Mouse (Mus musculus) stomach, embryonic 16.5 days (tissue): Measurements from ENCODE around the gene Spata2l. TPM values are rescaled to one million over a fixed set of nuclear protein-coding genes. Genes with fewer than 3 reads are reported as not detected.

Experiments
- ATAC-seq: fragments of 200-750 bp; cut with Nextera tagmentation; 2 replicates; pipeline ENCODE4 v1.8.0; 2017; ENCODE audit warnings: moderate number of reproducible peaks, moderate TSS enrichment; ENCODE audit not compliant: insufficient read depth, low FRiP score
- H3K27ac ChIP-seq: fragments of 300-500 bp; sonication (generic); 2 replicates; pipeline ENCODE4 v1.5.1; 2014; ENCODE audit warnings: low read length
- H3K27me3 ChIP-seq: fragments of 300-500 bp; sonication (generic); 2 replicates; pipeline ENCODE4 v1.6.1; 2014; ENCODE audit warnings: low read length, control low read depth, mixed read lengths; ENCODE audit not compliant: control insufficient read depth, insufficient read depth
- H3K36me3 ChIP-seq: fragments of 300-500 bp; sonication (generic); 2 replicates; pipeline ENCODE4 v1.6.1; 2014; ENCODE audit warnings: low read length; ENCODE audit not compliant: control insufficient read depth, insufficient read depth
- H3K4me1 ChIP-seq: fragments of 300-500 bp; sonication (generic); 2 replicates; pipeline ENCODE4 v1.6.1; 2014; ENCODE audit warnings: low read length, control low read depth, mixed read lengths; ENCODE audit not compliant: control insufficient read depth, insufficient read depth
- H3K4me2 ChIP-seq: fragments of 300-500 bp; sonication (generic); 2 replicates; pipeline ENCODE4 v1.6.1; 2014; ENCODE audit warnings: low read depth, low read length, mixed read lengths
- H3K4me3 ChIP-seq: fragments of 300-500 bp; sonication (generic); replicated peaks from 2 replicates; pipeline ENCODE4 v1.5.1; 2014; ENCODE audit warnings: mild to moderate bottlenecking, low read length
- H3K9ac ChIP-seq: fragments of 300-500 bp; sonication (generic); 2 replicates; pipeline ENCODE4 v1.6.1; 2014; ENCODE audit warnings: low read length
- H3K9me3 ChIP-seq: fragments of 300-500 bp; sonication (generic); replicated peaks from 2 replicates; pipeline ENCODE4 v1.6.1; 2016; ENCODE audit warnings: low read length, control low read depth; ENCODE audit not compliant: control insufficient read depth
- WGBS: fragments of 180-500 bp; shearing (Covaris S2); extraction: QIAGEN DNeasy Blood & Tissue Kit; methylation state at CpG from one replicate; pipeline ENCODE4 v1.1.7; 2014; 5-methylcytosine and 5-hydroxymethylcytosine counted together
- polyA plus RNA-seq: library from polyadenylated mRNA; unstranded; fragments of >200 nt; fragmentation: Nextera tagmentation; extraction: Ambion mirVana; gene quantifications from 2 replicates; pipeline ENCODE4 v1.2.1, GENCODE M21; 2015

Gene Spata2l
- polyA plus RNA-seq, 1 experiment from 2014 or later: 5.1 TPM

DNA sequence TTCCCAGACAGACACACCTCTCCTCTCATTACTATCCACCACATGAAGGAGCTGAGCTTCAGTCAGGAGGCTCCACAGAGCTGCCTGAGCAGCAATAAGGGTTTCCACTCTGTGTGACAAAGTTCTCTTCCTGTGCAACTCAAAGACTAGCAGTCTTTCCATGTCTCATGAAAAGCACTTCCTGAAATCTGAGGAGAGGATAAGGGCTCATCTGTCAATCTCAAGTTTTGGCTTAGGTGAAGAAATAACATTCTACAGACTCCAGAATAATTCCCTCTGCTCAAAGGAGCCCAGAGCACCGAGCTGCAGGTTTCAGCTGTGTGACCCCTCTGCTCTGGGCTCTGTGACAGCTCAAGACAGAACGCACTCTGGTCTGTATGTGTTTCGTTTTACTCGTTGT lies 16.9 kb upstream of the Spata2l start:
- 50% methylated on average over 4 of the region's 4 CpGs for WGBS
- peak overlapping the region; percentile 71 for H3K4me2 ChIP-seq
- H3K36me3 ChIP-seq: peaks cover 14% of the 10 kb centered on the region; the same call in 1 of the 2 replicates
- ATAC-seq: no peak
- H3K9me3 ChIP-seq: no peaks in the 10 kb centered on the region
- H3K4me3 ChIP-seq: peak overlapping the region; percentile 99
- peaks cover 20% of the 10 kb centered on the region for H3K4me1 ChIP-seq
- H3K27ac ChIP-seq: peak overlapping the region; percentile 29; the same call in 1 of the 2 replicates
- no peaks in the 10 kb centered on the region for H3K27me3 ChIP-seq
- H3K9ac ChIP-seq: peak overlapping the region; percentile 99

DNA sequence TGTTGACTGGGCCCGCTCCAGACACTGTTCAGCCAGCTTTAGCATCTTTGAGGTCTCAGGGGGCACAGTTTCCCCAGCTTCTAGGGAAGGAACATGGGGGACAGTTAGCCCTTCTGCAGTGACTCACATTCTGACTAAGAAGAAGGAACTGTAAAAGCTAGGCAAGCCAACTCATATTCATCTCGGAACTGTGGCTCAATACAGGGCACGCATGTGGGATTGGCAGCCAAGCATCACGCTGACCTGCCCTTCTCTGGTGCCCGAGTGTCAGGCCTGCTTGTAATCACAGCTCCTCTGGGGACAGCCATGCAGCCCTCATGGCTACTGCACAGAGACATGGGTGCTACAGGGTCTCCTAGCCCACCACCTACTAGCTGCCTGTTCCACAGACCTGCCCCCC lies 14.9 kb upstream of the Spata2l start:
- Histone ChIP-seq H3K9me3 (no peaks in the 10 kb centered on the region), H3K9ac (no peak overlapping the region), H3K4me3 (no peak overlapping the region), H3K27me3 (no peaks in the 10 kb centered on the region), H3K4me1 (peaks cover 20% of the 10 kb centered on the region), H3K27ac (no peak overlapping the region), H3K4me2 (no peak overlapping the region), H3K36me3 (0 out of 2 replicates have a peak, but pooled peaks cover 17% of the 10 kb centered on the region)
- ATAC-seq: no peak
- WGBS: 96% methylated on average over 5 of the region's 5 CpGs

DNA sequence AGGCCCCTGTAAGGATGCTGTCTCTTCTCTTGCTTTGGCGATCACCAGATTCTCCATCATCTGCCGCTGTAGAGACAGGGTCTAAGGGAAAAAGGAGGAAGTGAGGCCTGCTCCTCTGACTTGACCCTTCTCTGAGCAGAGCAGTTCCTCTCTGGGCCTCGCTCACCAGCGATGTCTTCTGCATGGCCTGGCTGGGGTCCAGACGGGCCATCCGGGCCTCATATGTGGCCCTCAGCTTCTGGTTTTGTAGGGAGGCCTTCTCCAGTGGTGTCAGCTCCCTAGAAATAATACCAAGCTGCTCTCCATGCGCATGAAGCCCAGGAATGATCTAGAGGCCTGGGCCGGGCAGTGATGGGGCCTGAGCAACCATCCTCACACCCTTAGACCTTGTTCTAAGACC lies 12.6 kb upstream of the Spata2l start:
- Histone ChIP-seq H3K4me1 (peaks cover 11% of the 10 kb centered on the region), H3K4me2 (no peak overlapping the region), H3K36me3 (0 out of 2 replicates have a peak, but pooled peaks cover 17% of the 10 kb centered on the region), H3K9me3 (no peaks in the 10 kb centered on the region), H3K4me3 (no peak overlapping the region), H3K9ac (no peak overlapping the region), H3K27ac (no peak overlapping the region), H3K27me3 (no peaks in the 10 kb centered on the region)
- WGBS: 86% methylated on average over 8 of the region's 8 CpGs
- ATAC-seq: no peak

DNA sequence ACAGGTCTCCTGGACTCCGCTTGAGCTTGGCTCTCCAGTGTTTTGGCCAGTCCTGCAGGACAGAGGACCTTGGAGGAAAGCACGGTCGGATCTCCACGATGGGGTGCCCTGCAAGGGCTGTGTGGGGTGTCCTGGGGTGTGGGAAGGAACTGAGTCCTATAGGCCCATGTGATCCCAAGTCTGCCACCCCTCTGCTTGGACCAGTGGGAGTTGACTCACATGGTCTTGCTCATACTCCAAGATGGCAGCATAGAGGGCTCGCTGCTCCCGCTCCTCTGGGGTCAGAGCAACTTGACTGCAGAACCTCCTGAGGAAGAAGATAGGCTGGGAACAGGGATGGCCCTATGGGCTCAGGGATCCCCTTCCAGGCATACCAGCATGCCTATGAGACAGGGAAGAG lies 11.7 kb upstream of the Spata2l start:
- no peaks in the 10 kb centered on the region for H3K9me3 ChIP-seq
- H3K4me3 ChIP-seq: no peak overlapping the region
- H3K27ac ChIP-seq: no peak overlapping the region
- ATAC-seq: no peak
- H3K4me2 ChIP-seq: no peak overlapping the region
- H3K27me3 ChIP-seq: no peaks in the 10 kb centered on the region
- H3K4me1 ChIP-seq: peaks cover 5% of the 10 kb centered on the region
- H3K9ac ChIP-seq: no peak overlapping the region
- over 99% methylated on average over 6 of the region's 6 CpGs for WGBS
- 0 out of 2 replicates have a peak, but pooled peaks cover 17% of the 10 kb centered on the region for H3K36me3 ChIP-seq

DNA sequence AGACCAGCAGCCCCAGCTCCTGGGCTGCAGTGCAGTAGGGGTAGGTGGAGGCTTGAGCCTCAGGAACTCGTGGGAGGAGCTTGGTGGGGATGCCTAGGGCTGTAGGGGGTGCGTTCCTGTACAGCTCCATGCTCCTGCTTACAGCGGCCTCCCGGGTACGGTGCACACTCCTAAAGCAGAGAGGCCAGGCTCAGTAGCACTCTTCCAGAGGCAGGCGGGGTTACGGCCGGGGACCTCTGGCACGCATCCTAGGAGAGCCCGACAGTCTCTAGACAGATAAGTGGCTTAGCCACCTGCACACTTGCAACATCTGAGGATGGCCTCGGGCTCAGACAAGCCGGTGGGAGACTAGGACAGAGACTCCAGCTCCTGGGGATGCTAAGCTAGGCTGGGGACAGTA lies 9.5 kb upstream of the Spata2l start:
- 85% methylated on average over 12 of the region's 12 CpGs for whole genome bisulfite sequencing
- no peak overlapping the region for H3K9ac ChIP-seq
- H3K4me1 ChIP-seq: no peaks in the 10 kb centered on the region
- no peak overlapping the region for H3K4me2 ChIP-seq
- 0 out of 2 replicates have a peak, but pooled peaks cover 13% of the 10 kb centered on the region for H3K36me3 ChIP-seq
- H3K4me3 ChIP-seq: no peak overlapping the region
- no peak for ATAC-seq
- no peak overlapping the region for H3K27ac ChIP-seq
- no peaks in the 10 kb centered on the region for H3K27me3 ChIP-seq
- H3K9me3 ChIP-seq: no peaks in the 10 kb centered on the region

DNA sequence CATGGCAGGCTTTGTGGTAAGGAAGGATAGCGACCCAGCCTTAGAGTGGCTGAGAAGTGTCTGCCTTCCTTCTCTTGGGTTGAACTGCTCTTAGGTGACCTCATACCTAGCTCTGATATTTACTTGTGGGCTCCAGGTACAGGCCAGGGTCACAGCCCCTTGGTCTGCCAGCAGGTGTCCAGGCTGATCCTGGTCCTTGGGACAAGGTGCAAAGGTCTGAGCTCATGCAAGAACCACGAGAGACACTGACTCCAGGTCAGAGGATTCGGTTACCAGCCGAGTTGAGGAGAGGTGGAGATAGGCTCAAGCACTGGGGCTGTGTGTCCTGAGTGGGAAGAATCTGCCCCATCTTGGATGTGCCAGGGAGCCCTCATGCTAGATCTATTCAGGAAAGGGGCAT lies 8.3 kb upstream of the Spata2l start:
- 89% methylated on average over 4 of the region's 4 CpGs for WGBS
- no peak overlapping the region for H3K4me2 ChIP-seq
- H3K9ac ChIP-seq: no peak overlapping the region
- 0 out of 2 replicates have a peak, but pooled peaks cover 13% of the 10 kb centered on the region for H3K36me3 ChIP-seq
- H3K4me1 ChIP-seq: no peaks in the 10 kb centered on the region
- no peaks in the 10 kb centered on the region for H3K27me3 ChIP-seq
- no peaks in the 10 kb centered on the region for H3K9me3 ChIP-seq
- H3K4me3 ChIP-seq: no peak overlapping the region
- H3K27ac ChIP-seq: no peak overlapping the region
- ATAC-seq: no peak

DNA sequence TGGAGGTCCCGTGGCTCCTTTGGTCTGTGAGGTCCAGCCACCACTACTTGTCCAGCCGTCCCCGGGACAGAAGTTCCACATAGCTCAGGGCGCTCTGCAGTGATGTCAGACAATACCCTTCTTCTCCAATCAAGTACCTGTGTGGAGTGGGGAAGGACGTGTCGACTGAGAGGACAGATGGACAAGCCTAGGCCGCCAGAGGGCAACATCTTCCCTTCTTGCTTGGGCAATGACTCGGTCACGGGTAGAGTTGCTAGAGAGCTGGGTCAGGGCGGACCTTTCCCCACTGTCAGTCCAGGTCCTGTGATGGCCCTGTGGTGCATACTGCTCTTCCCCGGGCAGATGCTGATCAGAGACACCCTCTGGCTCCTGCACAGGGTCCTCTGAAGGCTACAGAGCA lies 7.0 kb upstream of the Spata2l start:
- ATAC-seq: no peak
- H3K27me3 ChIP-seq: no peaks in the 10 kb centered on the region
- no peaks in the 10 kb centered on the region for H3K9me3 ChIP-seq
- 64% methylated on average over 11 of the region's 11 CpGs for WGBS
- 0 out of 2 replicates have a peak, but pooled peaks cover 6% of the 10 kb centered on the region for H3K36me3 ChIP-seq
- no peak overlapping the region for H3K4me3 ChIP-seq
- H3K9ac ChIP-seq: no peak overlapping the region
- no peak overlapping the region for H3K27ac ChIP-seq
- H3K4me2 ChIP-seq: no peak overlapping the region
- H3K4me1 ChIP-seq: no peaks in the 10 kb centered on the region

DNA sequence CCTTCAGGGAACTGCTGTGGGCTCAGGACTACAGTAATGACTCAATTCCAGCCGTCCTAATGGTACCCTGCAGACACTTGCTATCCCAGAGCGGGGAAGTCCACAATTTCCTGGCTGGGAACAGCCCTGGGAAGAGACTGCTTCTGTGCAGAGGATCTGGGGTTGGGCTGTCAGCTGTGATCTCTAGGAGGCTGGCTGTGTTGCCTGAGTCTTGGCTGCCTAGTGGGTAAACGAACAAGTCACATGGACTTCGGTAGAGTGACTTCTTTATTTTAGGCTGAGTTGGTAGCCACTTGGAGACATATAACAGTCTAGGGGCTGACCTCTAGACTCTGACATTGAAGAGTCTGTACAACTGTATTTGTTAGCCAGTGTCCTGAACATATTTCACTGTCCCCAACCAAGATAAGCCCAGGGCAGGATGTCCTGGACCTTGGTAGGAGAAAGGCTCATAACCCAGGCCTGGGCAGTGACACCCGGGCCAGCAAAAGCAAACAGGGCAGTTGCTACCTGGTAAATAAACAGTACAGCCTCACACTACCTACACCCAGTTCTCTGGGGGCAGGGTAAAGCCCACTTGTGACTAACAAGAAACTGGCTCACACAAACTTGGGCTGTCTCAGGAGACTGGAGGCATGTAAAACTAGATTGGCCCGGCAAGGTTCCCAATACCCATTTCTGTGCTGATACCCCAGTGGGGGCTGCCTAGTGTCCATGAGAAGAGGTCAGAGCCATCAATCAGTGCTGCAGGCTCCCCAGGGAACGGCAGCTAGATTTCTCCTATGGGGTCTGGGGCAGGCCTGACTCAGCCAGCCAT lies 6.3 kb upstream of the Spata2l start:
- H3K27ac ChIP-seq: no peak overlapping the region
- H3K4me2 ChIP-seq: no peak overlapping the region
- H3K36me3 ChIP-seq: no peaks in the 10 kb centered on the region
- no peaks in the 10 kb centered on the region for H3K27me3 ChIP-seq
- no peak overlapping the region for H3K4me3 ChIP-seq
- H3K9ac ChIP-seq: no peak overlapping the region
- no peaks in the 10 kb centered on the region for H3K4me1 ChIP-seq
- H3K9me3 ChIP-seq: no peaks in the 10 kb centered on the region
- no peak for ATAC-seq
- WGBS: 83% methylated on average over 7 of the region's 7 CpGs

DNA sequence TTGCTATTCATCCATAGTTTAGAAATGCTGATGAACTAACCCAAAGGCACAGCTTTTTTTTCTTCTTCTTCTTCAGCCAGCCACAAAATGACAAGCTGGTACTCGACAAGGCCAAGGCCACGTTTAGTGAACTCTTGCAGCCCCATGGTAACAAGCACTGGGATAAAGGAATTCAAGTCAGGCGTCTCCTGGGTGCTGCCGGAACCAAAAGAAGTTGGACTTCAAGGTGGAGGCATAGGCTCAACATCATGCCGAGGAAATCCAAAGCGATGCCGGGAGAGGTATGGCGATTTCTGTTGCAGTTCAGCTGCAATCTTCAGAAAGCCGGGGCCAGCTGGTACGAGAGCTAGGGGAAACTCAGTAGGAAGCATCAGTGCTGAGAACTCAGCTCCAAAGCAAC lies 3.4 kb upstream of the Spata2l start:
- H3K27me3 ChIP-seq: peaks cover 4% of the 10 kb centered on the region; the same call in 1 of the 2 replicates
- no peaks in the 10 kb centered on the region for H3K9me3 ChIP-seq
- H3K4me3 ChIP-seq: no peak overlapping the region
- no peak for ATAC-seq
- no peaks in the 10 kb centered on the region for H3K36me3 ChIP-seq
- H3K4me2 ChIP-seq: no peak overlapping the region
- no peak overlapping the region for H3K27ac ChIP-seq
- 86% methylated on average over 10 of the region's 10 CpGs for WGBS
- H3K4me1 ChIP-seq: peaks cover 6% of the 10 kb centered on the region; the same call in 1 of the 2 replicates
- no peak overlapping the region for H3K9ac ChIP-seq
